Mouse (Mus musculus): ENCODE data around the gene Ccm2l.

- TF ChIP-seq CTCF (IDR thresholded peaks at IDR 0.05) (no peak), EP300 (IDR thresholded peaks at IDR 0.05) (no peak)
Measured at GRCm38 (mm10) chr2:153075961-153076360, 10.2 kb downstream of the Ccm2l start.

All from lung, postnatal 0 days (tissue).